Mouse (Mus musculus): Measurements from ENCODE around the gene 1700010I14Rik.

1700010I14Rik gene

DNA sequence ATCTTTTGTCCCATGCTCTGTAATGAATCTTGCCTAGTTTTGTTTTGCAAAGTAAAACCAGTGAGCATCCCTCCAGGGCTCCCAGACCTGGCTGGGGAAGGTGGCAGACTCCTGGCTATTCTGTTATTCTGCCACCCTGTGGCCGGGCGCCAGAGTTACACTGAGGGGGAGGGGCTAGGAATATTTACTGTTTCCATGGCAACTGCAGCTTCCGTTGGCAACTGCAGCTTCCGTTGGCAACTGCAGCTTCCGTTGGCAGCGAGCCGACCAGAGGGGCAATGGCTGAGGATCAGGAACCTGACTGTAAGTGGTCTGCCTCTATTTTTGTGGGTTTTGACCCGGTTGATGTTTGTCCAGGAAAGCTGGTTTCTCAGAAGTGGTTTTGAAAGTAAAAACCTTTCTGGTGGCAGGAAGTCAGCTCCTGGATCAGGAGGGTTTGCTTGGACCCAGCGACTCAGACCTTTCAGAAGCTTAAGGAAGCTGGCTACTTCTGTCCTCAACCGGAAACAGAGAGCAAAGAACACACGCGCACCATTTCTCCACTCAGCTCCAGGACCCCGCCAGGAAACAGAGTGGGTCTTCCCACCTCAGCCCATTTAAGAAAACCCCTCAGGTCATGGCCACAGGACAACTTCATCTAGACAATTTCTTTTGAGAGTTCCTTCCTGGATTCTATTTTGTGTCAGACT is at the start of gene 1700010I14Rik:
1700010I14Rik (plus strand) TSS at position 215 of the 689 bp plus-strand sequence.
- peak; percentile 77 to 96 for DNase-seq (ENCODE audit: low spot score in 2 of 2)

- no peak for DNase-seq (ENCODE audit: low spot score in 2 of 2)
These were observed 36.5 kb upstream of the 1700010I14Rik start for GRCm38 (mm10) chr17:8951588-8951987.

GRCm38 (mm10) chr17:8952951-8953350 is 35.2 kb upstream of the 1700010I14Rik start:
- DNase-seq (ENCODE audit: low spot score in 2 of 2), result no peak

DNA sequence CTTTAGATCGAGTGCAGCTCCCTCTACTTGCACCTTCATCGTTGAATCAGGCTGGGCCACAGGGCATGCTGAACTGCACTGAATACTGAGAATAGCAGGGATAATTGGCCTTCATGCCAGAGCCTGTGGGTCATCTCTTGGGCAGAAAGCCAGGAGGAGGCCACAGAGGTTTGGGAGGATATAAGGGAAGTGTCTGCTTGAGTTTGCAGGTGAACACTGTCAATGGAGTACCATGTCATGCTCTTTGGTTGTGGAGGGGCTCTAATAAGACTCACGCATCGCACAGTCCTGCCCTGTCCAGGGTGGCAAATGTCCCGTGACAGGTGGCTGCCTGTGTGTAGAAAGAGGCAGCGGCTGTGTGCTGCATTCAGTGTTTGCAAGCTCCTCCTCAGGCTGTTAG is 30.0 kb upstream of the 1700010I14Rik start:
- peak in 1 of 2 experiments; percentile 20 for DNase-seq (ENCODE audit: low spot score in 2 of 2)

- DNase-seq (ENCODE audit: low spot score in 2 of 2), result no peak
These were observed 27.7 kb upstream of the 1700010I14Rik start for GRCm38 (mm10) chr17:8960386-8960785.

- no peak for DNase-seq (ENCODE audit: low spot score in 2 of 2)
These were observed 27.0 kb upstream of the 1700010I14Rik start for GRCm38 (mm10) chr17:8961097-8961496.

- DNase-seq (ENCODE audit: low spot score in 2 of 2), result no peak
These were observed 26.5 kb upstream of the 1700010I14Rik start for GRCm38 (mm10) chr17:8961644-8962043.

DNA sequence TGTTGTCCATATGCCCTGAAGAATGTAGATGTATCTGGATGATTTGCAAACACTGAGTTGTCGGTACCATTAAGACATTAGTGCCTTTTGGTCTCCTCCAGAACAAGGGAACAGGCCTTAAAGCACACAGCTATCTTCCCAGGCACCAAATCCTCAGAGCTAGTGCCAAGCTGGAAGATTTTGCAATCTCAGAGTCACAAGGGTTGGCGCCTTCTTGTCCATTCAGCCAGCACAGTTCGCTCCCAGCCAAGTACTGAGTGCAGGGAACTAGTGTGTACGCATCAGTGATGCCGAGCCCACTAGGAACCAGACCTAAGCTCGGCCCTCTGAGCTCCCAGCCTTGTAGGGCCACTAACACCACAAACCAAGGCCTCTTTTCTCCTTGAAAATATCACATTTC is 23.0 kb upstream of the 1700010I14Rik start:
- DNase-seq (ENCODE audit: low spot score in 2 of 2), result no peak

DNA sequence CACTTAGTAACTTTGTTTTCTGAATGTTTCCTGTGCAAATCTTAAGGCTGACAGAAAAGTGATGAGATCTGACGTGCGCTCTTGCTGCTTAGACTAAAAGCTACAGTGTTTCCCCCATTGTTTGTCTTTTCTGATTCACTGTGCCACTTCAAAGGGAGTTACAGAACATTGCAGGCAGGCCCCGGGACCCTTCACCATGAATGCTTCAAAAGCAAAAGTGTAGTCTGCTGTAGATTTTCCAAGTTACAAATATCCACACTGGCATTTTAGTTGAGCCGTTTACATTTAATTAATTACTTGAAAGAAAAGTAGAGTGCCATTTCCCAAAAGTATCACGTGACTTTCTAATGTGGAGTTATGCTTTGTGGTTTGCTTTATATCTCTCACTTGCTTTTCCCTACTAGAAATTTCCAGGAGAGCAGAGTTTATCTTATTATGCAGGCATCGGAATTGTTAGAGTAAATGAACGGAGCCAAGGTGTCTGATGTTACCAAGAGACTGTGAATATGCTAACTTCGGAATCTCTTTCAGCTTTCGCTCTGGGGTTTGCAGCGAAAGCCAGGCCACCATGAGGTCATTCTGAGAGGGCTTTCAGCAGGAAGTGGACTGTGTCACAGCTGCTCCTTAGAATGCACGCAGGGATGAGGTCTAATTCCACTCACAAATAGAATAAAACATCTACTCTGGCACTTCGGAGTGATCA is 15.8 kb upstream of the 1700010I14Rik start:
- no peak for DNase-seq (ENCODE audit: low spot score in 2 of 2)

DNA sequence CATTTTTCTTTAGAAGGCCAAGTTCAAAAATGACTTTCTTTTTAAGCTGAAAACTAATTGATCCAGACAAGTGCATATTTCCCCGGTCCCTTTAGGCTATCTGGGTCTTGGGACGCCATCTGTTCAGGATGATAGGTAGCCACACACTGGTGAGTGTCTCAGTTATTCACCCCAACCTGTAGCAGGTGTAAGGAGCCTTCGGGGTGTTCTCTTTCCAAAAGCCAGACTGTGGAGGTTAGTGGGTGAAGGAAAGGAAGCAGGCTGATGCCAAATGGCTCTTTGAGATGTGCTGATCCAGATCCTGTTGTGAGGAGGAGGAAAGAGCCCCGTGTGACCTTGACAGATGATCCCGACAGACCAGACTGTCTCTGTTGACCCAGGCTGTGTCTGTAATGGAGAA is 14.8 kb upstream of the 1700010I14Rik start:
- DNase-seq (ENCODE audit: low spot score in 2 of 2), result no peak

DNA sequence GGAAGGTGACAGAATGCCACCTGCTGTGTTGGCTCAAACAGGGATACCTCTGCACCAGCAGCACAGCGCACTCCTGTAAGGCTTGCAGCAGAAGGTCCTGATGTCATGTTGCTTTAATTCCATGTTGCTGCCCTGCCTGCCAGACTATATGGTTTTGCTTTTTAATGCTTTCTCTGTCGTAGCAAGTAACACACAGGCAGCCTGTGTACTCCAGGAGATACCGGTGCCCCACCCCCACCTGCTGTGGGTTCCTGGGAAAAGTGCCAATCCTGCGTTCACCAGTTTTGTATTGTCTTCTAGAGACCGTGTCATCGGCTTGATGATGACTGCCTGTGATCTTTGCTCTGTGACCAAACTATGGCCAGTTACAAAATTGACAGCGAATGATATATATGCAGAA is 13.7 kb upstream of the 1700010I14Rik start:
- DNase-seq (ENCODE audit: low spot score in 2 of 2), result peak in 1 of 2 experiments; percentile 47

DNA sequence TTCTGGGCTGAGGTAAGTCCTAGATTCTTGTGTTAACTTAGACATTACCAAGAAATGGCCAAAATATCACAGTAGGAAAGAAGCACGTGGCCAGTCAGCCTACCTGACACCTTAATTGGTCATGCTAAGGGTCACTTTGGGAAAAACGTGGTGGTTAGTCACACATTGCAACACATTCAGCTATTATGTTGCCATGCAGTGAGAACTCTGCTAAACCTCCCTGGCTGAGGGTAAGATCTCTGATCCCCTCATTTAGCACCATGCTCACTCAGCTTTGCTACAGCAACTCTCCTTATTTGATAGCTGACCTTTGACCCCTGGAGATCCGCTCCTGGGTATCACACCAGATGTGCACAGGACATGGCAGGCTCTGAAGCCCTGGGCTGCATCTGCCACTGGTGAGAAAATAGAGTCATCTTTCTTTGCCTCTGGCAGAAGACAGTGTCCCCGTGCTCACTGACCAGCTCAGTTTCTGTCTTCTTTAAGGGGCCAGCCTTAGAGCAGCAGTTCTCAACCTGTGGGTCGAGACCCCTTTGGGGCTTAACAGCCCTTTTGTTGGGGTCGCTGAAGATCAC is 13.2 kb upstream of the 1700010I14Rik start:
- DNase-seq (ENCODE audit: low spot score in 2 of 2), result no peak

DNA sequence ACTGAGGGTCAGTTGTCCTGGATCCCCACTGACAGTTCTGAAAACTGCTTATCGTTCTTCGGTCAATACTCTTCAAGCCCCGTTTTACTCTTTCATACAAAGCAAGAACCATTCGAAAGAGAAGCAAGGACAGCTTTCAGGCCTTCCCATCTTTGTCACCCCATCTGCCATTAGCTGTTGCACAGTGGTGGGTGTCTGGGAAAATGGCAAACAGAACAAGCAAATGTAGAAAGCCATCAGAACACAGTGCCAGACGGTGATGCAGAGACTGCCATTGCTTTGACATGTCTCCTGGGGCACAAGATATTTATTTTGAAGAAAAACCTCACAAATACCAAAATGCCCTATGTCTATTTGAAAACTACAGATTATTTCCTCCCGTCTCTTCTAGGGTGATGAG is 11.4 kb upstream of the 1700010I14Rik start:
- DNase-seq (ENCODE audit: low spot score in 2 of 2), result no peak

GRCm38 (mm10) chr17:8977271-8977670 is 10.9 kb upstream of the 1700010I14Rik start:
- DNase-seq (ENCODE audit: low spot score in 2 of 2), result no peak

DNA sequence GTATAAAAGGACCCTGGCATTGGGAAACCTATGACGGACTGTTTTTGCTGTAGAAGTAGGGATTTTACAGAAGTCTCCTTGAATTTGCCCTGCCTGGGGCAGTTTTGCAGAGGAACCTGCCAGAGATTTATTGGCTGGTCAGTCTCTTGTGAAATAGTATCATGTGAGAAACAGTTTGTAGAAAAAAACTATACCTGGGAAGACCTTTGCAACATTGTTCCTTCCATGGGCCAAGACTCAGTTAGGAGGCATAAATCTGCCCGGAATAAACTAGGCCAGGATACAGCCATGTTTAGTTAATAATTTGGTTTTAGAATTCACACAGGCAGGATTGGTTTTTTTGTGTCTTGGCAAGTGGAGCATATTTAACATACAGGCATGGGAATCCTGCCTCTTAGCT is 4.6 kb upstream of the 1700010I14Rik start:
- DNase-seq (ENCODE audit: low spot score in 2 of 2), result no peak

- peak in 1 of 2 experiments; percentile 25 for DNase-seq (ENCODE audit: low spot score in 2 of 2)
These were observed 2.4 kb upstream of the 1700010I14Rik start for GRCm38 (mm10) chr17:8985714-8986113.

- DNase-seq (ENCODE audit: low spot score in 2 of 2), result no peak
These were observed 1.6 kb upstream of the 1700010I14Rik start for GRCm38 (mm10) chr17:8986551-8986950.

GRCm38 (mm10) chr17:8987369-8987768 is 764 bp upstream of the 1700010I14Rik start:
- DNase-seq (ENCODE audit: low spot score in 2 of 2), result no peak

DNA sequence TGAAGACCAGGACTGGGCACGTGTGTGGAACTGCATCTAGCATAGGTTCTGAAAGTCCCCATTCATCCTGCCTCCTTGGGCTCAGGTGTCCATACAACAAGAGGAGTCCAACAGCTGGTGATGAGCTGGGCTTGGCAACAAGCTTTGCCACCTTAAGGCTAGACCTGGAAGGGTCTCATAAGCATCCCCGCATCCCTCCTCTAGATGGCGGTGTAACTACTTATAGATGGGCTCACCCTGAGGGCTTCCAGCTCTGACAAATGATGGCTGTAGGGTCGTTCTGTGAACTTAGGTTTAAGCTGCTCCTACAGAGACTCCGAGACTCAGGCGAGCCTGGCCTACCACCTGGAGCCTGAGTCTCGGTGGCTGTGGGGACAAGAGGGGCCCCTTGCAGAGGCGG is 3.0 kb downstream of the 1700010I14Rik start:
- DNase-seq (ENCODE audit: low spot score in 2 of 2), result peak in 1 of 2 experiments; percentile 59

DNA sequence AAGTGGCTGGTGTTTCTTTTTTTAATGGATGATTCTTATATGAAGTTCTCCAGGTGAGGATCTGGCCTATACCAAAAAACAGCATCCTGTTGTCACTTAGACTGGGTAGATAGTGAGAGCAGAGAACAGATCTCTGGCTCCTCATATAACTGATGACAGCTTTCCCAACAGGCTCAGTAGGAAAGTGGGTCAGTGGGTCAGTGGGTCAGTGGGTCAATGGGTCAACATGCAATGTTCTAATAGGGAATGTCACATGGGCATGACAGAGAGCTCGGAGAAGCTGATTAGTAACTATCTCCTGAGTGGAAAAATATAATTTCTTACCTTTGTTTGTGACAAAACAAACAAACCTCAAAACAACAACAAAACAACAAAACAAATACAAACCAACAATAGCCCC is 7.2 kb downstream of the 1700010I14Rik start:
- no peak for DNase-seq (ENCODE audit: low spot score in 2 of 2)

DNA sequence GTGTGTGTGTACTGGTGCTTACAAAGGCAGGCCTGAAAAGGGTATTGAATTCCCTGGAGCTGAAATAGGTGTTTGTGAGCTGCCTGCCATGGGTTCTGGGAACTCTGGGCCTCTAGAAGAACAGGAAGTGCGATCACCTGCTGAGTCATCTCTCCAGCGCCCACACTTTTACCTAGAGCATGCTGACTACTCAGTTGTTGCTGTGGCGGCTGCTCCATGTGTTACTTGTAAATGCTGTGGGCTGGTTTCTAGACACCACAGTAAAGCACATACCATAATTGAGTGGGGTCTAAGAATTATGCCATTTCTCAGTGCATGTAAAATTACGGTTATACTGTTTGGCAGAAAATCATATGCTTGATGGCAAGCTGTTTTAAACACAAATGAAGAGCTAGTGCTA is 14.3 kb downstream of the 1700010I14Rik start:
- DNase-seq (ENCODE audit: low spot score in 2 of 2), result no peak

DNA sequence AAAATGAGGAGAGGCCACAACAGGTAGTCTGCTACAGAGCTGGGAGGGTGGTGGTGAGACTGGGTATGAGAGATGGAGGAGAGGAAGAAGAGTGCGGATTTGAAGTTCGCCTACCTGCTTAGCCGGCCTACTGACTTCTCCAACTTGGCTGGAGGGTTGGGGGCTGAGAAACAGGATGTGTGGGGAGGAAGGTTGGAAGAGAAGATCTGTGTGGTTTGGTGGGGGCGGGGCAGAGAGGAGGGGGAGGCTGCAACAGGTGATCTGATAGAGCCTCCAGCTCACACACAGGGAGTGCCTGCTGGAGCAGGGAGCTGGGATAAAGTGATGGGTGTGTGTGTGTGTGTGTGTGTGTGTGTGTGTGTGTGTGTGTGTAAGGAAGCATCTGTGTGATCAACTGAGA is 16.4 kb downstream of the 1700010I14Rik start:
- no peak for DNase-seq (ENCODE audit: low spot score in 2 of 2)

Measured in cerebellum, postnatal 4 days (tissue).